Mouse (Mus musculus): ENCODE data around the gene Coil. TPM values are rescaled to one million over a fixed set of nuclear protein-coding genes. Genes with fewer than 3 reads are reported as not detected.
A peak's percentile ranks its signal among the peaks of the same experiment; 100 is the strongest.

The Coil gene
- polyA plus RNA-seq, 1 experiment from 2014 or later, result 6.5 TPM

DNA sequence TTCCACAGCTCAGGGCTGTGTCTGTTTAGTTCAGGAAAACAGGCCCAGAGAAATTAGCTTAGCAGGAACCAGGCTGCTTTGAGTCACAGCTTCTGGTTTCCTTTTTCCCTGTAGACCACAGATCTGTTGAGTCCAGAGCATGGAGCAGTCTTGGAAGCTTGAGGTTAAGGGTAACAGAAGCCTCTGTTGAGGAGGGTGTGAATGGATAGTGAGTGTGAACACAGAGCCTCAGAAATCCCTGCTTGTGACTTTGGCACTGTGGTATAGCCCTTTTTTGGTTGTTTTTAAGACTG lies 30.4 kb downstream of the Coil start:
- H3K4me3 ChIP-seq (ENCODE audit: control insufficient read depth in 1 of 2, insufficient read depth in 1 of 2, low read depth in 1 of 2, low read length in 2 of 2), result peak overlapping the region; percentile 57 to 69
- H3K9ac ChIP-seq (ENCODE audit: low read length), result peak overlapping the region; percentile 81
- peak overlapping the region; percentile 73 for H3K4me2 ChIP-seq (ENCODE audit: low read length)
- no peaks in the 10 kb centered on the region for H3K9me3 ChIP-seq (ENCODE audit: control insufficient read depth, low read length)
- no peak for ATAC-seq (ENCODE audit: insufficient number of reproducible peaks, insufficient read depth, low FRiP score, low read depth)
- H3K27me3 ChIP-seq (ENCODE audit: control insufficient read depth, insufficient read depth, low read length), result no peaks in the 10 kb centered on the region
- H3K4me1 ChIP-seq (ENCODE audit: control insufficient read depth in 2 of 2, insufficient read depth in 2 of 2, low read length in 2 of 2), result peaks cover 18 to 28% of the 10 kb centered on the region in 2 experiments
- peaks cover 2% of the 10 kb centered on the region for H3K36me3 ChIP-seq (ENCODE audit: control insufficient read depth, insufficient read depth, low read length)
- H3K27ac ChIP-seq (replicated peaks in 1 of 2; ENCODE audit: control insufficient read depth in 1 of 2, insufficient read depth in 1 of 2, low read depth in 2 of 2, low read length in 2 of 2), result 0 out of 4 replicates have a peak overlapping the region, but pooled peaks of 1 of the 2 experiments have one; percentile 68

DNA sequence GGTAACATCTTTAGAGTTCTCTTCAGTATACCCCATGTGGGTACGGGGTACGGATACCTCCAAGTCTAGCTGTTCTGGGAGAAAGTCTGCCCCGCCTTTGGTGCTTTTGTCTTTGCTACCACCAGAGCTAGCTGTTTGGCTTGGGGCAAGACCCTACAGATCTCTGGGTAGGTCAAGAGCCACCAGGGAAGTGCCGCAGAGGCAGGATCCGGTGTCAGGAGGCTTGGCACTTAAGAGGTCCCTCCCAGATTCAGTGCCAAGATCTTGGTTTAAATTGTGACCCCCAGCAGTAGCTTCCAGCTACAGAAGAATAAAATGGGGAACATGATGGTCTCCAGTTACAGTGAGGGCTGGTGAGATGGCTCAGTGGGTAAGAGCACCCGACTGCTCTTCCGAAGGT lies 31.5 kb downstream of the Coil start:
- Histone ChIP-seq H3K36me3 (ENCODE audit: control insufficient read depth, insufficient read depth, low read length) (peaks cover 12% of the 10 kb centered on the region), H3K9me3 (ENCODE audit: control insufficient read depth, low read length) (no peaks in the 10 kb centered on the region), H3K9ac (ENCODE audit: low read length) (no peak overlapping the region), H3K27me3 (ENCODE audit: control insufficient read depth, insufficient read depth, low read length) (no peaks in the 10 kb centered on the region), H3K4me1 (ENCODE audit: control insufficient read depth in 2 of 2, insufficient read depth in 2 of 2, low read length in 2 of 2) (peaks cover 18 to 26% of the 10 kb centered on the region in 2 experiments), H3K27ac (replicated peaks in 1 of 2; ENCODE audit: control insufficient read depth in 1 of 2, insufficient read depth in 1 of 2, low read depth in 2 of 2, low read length in 2 of 2) (no peak overlapping the region), H3K4me2 (ENCODE audit: low read length) (peak overlapping the region; percentile 73), H3K4me3 (ENCODE audit: control insufficient read depth in 1 of 2, insufficient read depth in 1 of 2, low read depth in 1 of 2, low read length in 2 of 2) (peak overlapping the region; percentile 9 to 10; a peak in 2 of 4 replicates)
- 91% methylated on average over 7 of the region's 7 CpGs for WGBS
- no peak for ATAC-seq (ENCODE audit: insufficient number of reproducible peaks, insufficient read depth, low FRiP score, low read depth)

DNA sequence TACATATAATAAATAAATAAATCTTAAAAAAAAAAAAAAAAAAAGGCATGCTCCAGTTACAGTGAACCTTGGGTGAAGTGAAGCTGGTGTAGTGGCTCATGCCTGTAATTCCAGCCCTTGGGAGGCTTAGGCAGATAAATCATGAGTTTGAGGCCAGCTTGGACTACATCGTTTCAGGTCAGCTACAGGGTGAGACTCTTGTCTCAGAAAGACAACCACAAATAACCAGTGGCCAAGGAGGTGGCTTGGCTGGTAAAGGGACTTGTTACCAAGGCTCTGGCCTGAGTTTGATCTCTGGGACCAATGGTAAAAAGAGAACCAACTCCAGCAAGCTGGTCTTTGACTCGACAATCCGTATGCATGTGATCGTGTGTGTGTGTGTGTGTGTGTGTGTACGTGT lies 32.0 kb downstream of the Coil start:
- Histone ChIP-seq H3K27ac (replicated peaks in 1 of 2; ENCODE audit: control insufficient read depth in 1 of 2, insufficient read depth in 1 of 2, low read depth in 2 of 2, low read length in 2 of 2) (no peak overlapping the region), H3K4me1 (ENCODE audit: control insufficient read depth in 2 of 2, insufficient read depth in 2 of 2, low read length in 2 of 2) (peaks cover 18 to 23% of the 10 kb centered on the region in 2 experiments), H3K27me3 (ENCODE audit: control insufficient read depth, insufficient read depth, low read length) (no peaks in the 10 kb centered on the region), H3K4me3 (ENCODE audit: control insufficient read depth in 1 of 2, insufficient read depth in 1 of 2, low read depth in 1 of 2, low read length in 2 of 2) (peak overlapping the region in 1 of 2 experiments; percentile 1; a peak in 1 of 4 replicates), H3K4me2 (ENCODE audit: low read length) (peak overlapping the region; percentile 52), H3K36me3 (ENCODE audit: control insufficient read depth, insufficient read depth, low read length) (peaks cover 15% of the 10 kb centered on the region), H3K9ac (ENCODE audit: low read length) (no peak overlapping the region), H3K9me3 (ENCODE audit: control insufficient read depth, low read length) (no peaks in the 10 kb centered on the region)
- 94% methylated on average over 5 of the region's 5 CpGs for WGBS
- ATAC-seq (ENCODE audit: insufficient number of reproducible peaks, insufficient read depth, low FRiP score, low read depth), result no peak

DNA sequence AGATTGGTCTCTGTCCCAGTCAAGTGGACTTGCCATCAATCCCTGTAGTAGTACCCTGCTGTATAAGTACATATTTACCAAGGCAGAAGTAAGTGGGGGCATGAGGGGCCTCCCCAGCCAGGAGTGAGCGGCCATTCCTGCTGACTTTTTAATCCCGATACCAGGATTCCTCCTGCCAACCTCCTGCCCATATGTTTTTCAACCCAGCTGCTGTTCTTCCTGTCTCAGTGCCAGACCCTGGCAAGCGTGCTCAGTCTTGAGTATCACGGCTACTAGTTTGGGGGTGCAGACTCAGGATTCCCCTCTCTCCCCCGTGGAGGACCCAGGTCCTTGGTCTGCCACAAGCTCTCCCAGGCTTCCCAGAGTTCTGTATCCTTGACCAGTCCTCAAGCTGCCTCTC lies 32.6 kb downstream of the Coil start:
- peak overlapping the region; percentile 38 for H3K9ac ChIP-seq (ENCODE audit: low read length)
- no peaks in the 10 kb centered on the region for H3K9me3 ChIP-seq (ENCODE audit: control insufficient read depth, low read length)
- no peaks in the 10 kb centered on the region for H3K27me3 ChIP-seq (ENCODE audit: control insufficient read depth, insufficient read depth, low read length)
- no peak overlapping the region for H3K27ac ChIP-seq (replicated peaks in 1 of 2; ENCODE audit: control insufficient read depth in 1 of 2, insufficient read depth in 1 of 2, low read depth in 2 of 2, low read length in 2 of 2)
- H3K4me2 ChIP-seq (ENCODE audit: low read length), result peak overlapping the region; percentile 52
- 79% methylated on average over 5 of the region's 5 CpGs for WGBS
- peaks cover 19% of the 10 kb centered on the region for H3K36me3 ChIP-seq (ENCODE audit: control insufficient read depth, insufficient read depth, low read length)
- H3K4me1 ChIP-seq (ENCODE audit: control insufficient read depth in 2 of 2, insufficient read depth in 2 of 2, low read length in 2 of 2), result peaks cover 18 to 23% of the 10 kb centered on the region in 2 experiments
- no peak for ATAC-seq (ENCODE audit: insufficient number of reproducible peaks, insufficient read depth, low FRiP score, low read depth)
- H3K4me3 ChIP-seq (ENCODE audit: control insufficient read depth in 1 of 2, insufficient read depth in 1 of 2, low read depth in 1 of 2, low read length in 2 of 2), result peak overlapping the region in 1 of 2 experiments; percentile 1; a peak in 1 of 4 replicates

DNA sequence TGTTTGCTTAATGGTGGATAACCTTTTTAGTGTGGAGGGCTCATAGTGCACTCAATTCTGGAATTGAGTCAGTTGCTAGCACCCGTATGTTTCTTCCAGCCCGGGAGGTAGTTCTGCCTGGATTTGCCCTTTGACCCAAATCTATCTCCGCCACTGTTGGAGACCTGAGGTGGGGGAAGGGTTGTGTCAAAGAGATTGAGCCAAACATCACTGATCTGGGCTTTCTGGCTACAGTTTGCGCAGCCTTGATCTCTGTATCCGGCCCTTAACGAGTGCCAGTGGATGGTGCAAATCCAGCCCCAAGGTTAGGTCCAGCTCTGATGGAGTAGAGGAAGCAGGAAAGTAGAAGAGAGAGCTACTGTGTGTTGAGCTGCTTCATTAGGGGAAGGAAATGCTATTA lies 33.0 kb downstream of the Coil start:
- no peaks in the 10 kb centered on the region for H3K9me3 ChIP-seq (ENCODE audit: control insufficient read depth, low read length)
- no peak for ATAC-seq (ENCODE audit: insufficient number of reproducible peaks, insufficient read depth, low FRiP score, low read depth)
- no peaks in the 10 kb centered on the region for H3K27me3 ChIP-seq (ENCODE audit: control insufficient read depth, insufficient read depth, low read length)
- H3K4me1 ChIP-seq (ENCODE audit: control insufficient read depth in 2 of 2, insufficient read depth in 2 of 2, low read length in 2 of 2), result peaks cover 18 to 23% of the 10 kb centered on the region in 2 experiments
- peaks cover 22% of the 10 kb centered on the region for H3K36me3 ChIP-seq (ENCODE audit: control insufficient read depth, insufficient read depth, low read length)
- WGBS, result 61% methylated on average over 6 of the region's 6 CpGs
- peak overlapping the region; percentile 52 for H3K4me2 ChIP-seq (ENCODE audit: low read length)
- H3K27ac ChIP-seq (replicated peaks in 1 of 2; ENCODE audit: control insufficient read depth in 1 of 2, insufficient read depth in 1 of 2, low read depth in 2 of 2, low read length in 2 of 2), result no peak overlapping the region
- H3K9ac ChIP-seq (ENCODE audit: low read length), result peak overlapping the region; percentile 38
- peak overlapping the region in 1 of 2 experiments; percentile 1; a peak in 1 of 4 replicates for H3K4me3 ChIP-seq (ENCODE audit: control insufficient read depth in 1 of 2, insufficient read depth in 1 of 2, low read depth in 1 of 2, low read length in 2 of 2)

DNA sequence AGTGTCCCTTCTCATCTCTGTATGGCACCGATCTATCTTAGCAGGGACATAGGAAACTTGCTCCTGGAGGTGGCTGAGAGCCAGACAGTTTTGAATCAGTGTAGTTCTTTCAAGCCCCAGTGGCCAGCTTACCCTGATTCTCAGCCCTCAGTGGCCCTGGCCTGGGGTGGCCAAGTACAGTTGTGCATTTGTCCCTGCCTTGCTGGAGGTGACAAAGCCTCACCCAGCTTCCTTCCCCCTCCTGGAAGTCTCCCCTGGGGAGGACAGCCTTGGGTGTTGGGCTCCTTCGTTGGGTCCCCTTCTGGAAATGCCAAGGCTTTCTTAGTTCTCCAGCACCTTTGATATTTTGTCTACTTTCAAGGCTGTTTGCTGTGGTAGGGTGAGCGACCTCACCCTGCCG lies 33.7 kb downstream of the Coil start:
- Histone ChIP-seq H3K4me2 (ENCODE audit: low read length) (peak overlapping the region; percentile 52), H3K27ac (replicated peaks in 1 of 2; ENCODE audit: control insufficient read depth in 1 of 2, insufficient read depth in 1 of 2, low read depth in 2 of 2, low read length in 2 of 2) (no peak overlapping the region), H3K36me3 (ENCODE audit: control insufficient read depth, insufficient read depth, low read length) (peaks cover 25% of the 10 kb centered on the region), H3K9me3 (ENCODE audit: control insufficient read depth, low read length) (no peaks in the 10 kb centered on the region), H3K4me3 (ENCODE audit: control insufficient read depth in 1 of 2, insufficient read depth in 1 of 2, low read depth in 1 of 2, low read length in 2 of 2) (no peak overlapping the region), H3K27me3 (ENCODE audit: control insufficient read depth, insufficient read depth, low read length) (no peaks in the 10 kb centered on the region), H3K9ac (ENCODE audit: low read length) (no peak overlapping the region), H3K4me1 (ENCODE audit: control insufficient read depth in 2 of 2, insufficient read depth in 2 of 2, low read length in 2 of 2) (peaks cover 18 to 19% of the 10 kb centered on the region in 2 experiments)
- 79% methylated on average over 4 of the region's 4 CpGs for WGBS
- ATAC-seq (ENCODE audit: insufficient number of reproducible peaks, insufficient read depth, low FRiP score, low read depth), result no peak

DNA sequence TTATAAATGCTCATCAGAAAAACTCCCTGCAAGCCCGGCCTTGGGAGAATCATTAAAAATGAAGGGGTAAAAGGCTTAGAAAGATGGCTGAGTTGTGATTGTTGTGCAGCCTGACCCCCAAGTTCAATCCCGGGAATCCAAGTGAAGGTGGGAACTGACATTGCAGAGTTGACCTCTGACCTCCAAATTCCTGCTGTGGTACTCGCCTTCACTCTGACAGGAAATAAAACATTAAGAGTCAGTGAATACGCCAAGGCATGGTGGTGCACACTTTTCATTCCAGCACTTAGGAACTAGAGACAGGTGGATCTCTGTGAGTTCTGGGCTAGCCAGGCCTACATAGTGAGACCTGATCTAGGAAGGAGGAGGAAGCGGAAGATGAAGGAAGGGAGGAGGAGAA lies 35.4 kb downstream of the Coil start:
- no peak overlapping the region for H3K27ac ChIP-seq (replicated peaks in 1 of 2; ENCODE audit: control insufficient read depth in 1 of 2, insufficient read depth in 1 of 2, low read depth in 2 of 2, low read length in 2 of 2)
- H3K4me3 ChIP-seq (ENCODE audit: control insufficient read depth in 1 of 2, insufficient read depth in 1 of 2, low read depth in 1 of 2, low read length in 2 of 2), result no peak overlapping the region
- H3K4me2 ChIP-seq (ENCODE audit: low read length), result no peak overlapping the region
- no peak overlapping the region for H3K9ac ChIP-seq (ENCODE audit: low read length)
- peaks cover 43% of the 10 kb centered on the region for H3K36me3 ChIP-seq (ENCODE audit: control insufficient read depth, insufficient read depth, low read length)
- no peaks in the 10 kb centered on the region for H3K27me3 ChIP-seq (ENCODE audit: control insufficient read depth, insufficient read depth, low read length)
- peaks cover 16 to 17% of the 10 kb centered on the region in 2 experiments for H3K4me1 ChIP-seq (ENCODE audit: control insufficient read depth in 2 of 2, insufficient read depth in 2 of 2, low read length in 2 of 2)
- H3K9me3 ChIP-seq (ENCODE audit: control insufficient read depth, low read length), result no peaks in the 10 kb centered on the region
- ATAC-seq (ENCODE audit: insufficient number of reproducible peaks, insufficient read depth, low FRiP score, low read depth), result no peak
- 73% methylated on average over 5 of the region's 5 CpGs for WGBS

DNA sequence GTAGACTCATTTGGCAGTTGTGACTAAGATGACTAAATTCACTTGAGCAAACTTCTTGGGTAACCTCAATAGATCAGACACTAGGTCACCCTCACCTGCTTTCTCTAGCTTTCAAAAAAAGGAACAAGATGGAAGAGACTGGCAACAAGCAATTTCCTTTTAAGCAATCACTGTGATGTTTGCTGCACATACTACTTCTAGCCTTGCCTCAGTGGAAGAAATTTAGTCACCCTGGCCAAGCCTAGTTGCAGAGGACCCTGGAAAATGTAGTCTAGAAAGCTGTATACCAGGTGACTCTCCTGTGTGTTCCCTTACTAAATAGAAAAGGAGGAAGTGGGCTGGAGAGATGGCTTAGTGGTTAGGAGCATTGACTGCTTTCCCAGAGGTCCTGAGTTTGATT lies 36.4 kb downstream of the Coil start:
- peaks cover 52% of the 10 kb centered on the region for H3K36me3 ChIP-seq (ENCODE audit: control insufficient read depth, insufficient read depth, low read length)
- no peak overlapping the region for H3K4me3 ChIP-seq (ENCODE audit: control insufficient read depth in 1 of 2, insufficient read depth in 1 of 2, low read depth in 1 of 2, low read length in 2 of 2)
- H3K4me1 ChIP-seq (ENCODE audit: control insufficient read depth in 2 of 2, insufficient read depth in 2 of 2, low read length in 2 of 2), result peaks cover 12 to 17% of the 10 kb centered on the region in 2 experiments
- H3K9ac ChIP-seq (ENCODE audit: low read length), result no peak overlapping the region
- no peaks in the 10 kb centered on the region for H3K27me3 ChIP-seq (ENCODE audit: control insufficient read depth, insufficient read depth, low read length)
- no peak overlapping the region for H3K27ac ChIP-seq (replicated peaks in 1 of 2; ENCODE audit: control insufficient read depth in 1 of 2, insufficient read depth in 1 of 2, low read depth in 2 of 2, low read length in 2 of 2)
- H3K4me2 ChIP-seq (ENCODE audit: low read length), result no peak overlapping the region
- H3K9me3 ChIP-seq (ENCODE audit: control insufficient read depth, low read length), result no peaks in the 10 kb centered on the region
- no peak for ATAC-seq (ENCODE audit: insufficient number of reproducible peaks, insufficient read depth, low FRiP score, low read depth)
